Mouse (Mus musculus): ENCODE measurements at regions not wholly inside any gene's neighbourhood (a gene's known extent, or its start where the extent isn't known, plus 50 kb on each side); places are given as distances from the start of the nearest gene placed in this dataset.
A peak's percentile ranks its signal among the peaks of the same experiment; 100 is the strongest.

- H3K36me3 ChIP-seq, result no peaks in the 10 kb centered on the region
- no peak overlapping the region for H3K4me3 ChIP-seq
- no peaks in the 10 kb centered on the region for H3K4me1 ChIP-seq
- no peaks in the 10 kb centered on the region for H3K9me3 ChIP-seq
- no peaks in the 10 kb centered on the region for H3K27me3 ChIP-seq
- no peak overlapping the region for H3K4me2 ChIP-seq
- 67% methylated on average over 2 of the region's 2 CpGs for WGBS
- H3K27ac ChIP-seq, result no peak overlapping the region
- H3K9ac ChIP-seq, result no peak overlapping the region
- no peak for ATAC-seq (ENCODE audit: insufficient number of reproducible peaks, insufficient read depth, low FRiP score, low TSS enrichment, low read depth)
Observed at GRCm38 (mm10) chr11:41533009-41533408, 467.6 kb downstream of the Gabrg2 start.

GRCm38 (mm10) chr11:41531971-41532896, 468.4 kb downstream of the Gabrg2 start:
- Histone ChIP-seq H3K9me3 (no peaks in the 10 kb centered on the region), H3K27ac (no peak overlapping the region), H3K36me3 (no peaks in the 10 kb centered on the region), H3K4me1 (no peaks in the 10 kb centered on the region), H3K9ac (no peak overlapping the region), H3K4me3 (no peak overlapping the region), H3K27me3 (no peaks in the 10 kb centered on the region), H3K4me2 (no peak overlapping the region)
- no peak for ATAC-seq (ENCODE audit: insufficient number of reproducible peaks, insufficient read depth, low FRiP score, low TSS enrichment, low read depth)
- WGBS, result 67% methylated on average over 7 of the region's 7 CpGs

GRCm38 (mm10) chr11:41524979-41525378, 475.7 kb downstream of the Gabrg2 start:
- Histone ChIP-seq H3K27me3 (no peaks in the 10 kb centered on the region), H3K4me2 (no peak overlapping the region), H3K27ac (no peak overlapping the region), H3K9ac (no peak overlapping the region), H3K36me3 (no peaks in the 10 kb centered on the region), H3K4me1 (no peaks in the 10 kb centered on the region), H3K4me3 (no peak overlapping the region), H3K9me3 (no peaks in the 10 kb centered on the region)
- 92% methylated on average over 5 of the region's 5 CpGs for WGBS
- no peak for ATAC-seq (ENCODE audit: insufficient number of reproducible peaks, insufficient read depth, low FRiP score, low TSS enrichment, low read depth)

DNA sequence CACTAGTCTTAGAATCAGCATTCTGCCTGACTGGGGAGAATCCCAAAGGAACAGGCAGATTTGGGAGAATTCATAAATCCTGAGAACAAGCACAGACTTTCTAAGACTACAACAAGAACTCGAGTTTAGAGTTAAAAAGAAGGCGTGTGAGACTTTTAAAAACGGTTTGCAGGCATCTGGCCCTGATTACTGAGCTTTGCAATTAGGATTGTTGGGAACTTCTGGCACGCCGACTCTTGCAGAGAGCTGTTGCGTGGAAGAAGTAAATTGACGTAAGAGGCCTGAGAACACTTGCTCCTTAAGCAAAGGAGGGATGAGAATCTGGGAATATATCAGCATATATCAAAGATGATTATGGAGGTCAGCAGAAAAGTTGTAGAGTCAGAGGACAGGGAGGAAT, 507.4 kb downstream of the Gabrg2 start:
- Histone ChIP-seq H3K4me2 (0 out of 2 replicates have a peak overlapping the region, but pooled peaks have one; percentile 7), H3K9ac (no peak overlapping the region), H3K36me3 (no peaks in the 10 kb centered on the region), H3K9me3 (no peaks in the 10 kb centered on the region), H3K4me1 (0 out of 2 replicates have a peak, but pooled peaks cover 3% of the 10 kb centered on the region), H3K27ac (no peak overlapping the region), H3K27me3 (no peaks in the 10 kb centered on the region), H3K4me3 (no peak overlapping the region)
- WGBS, result 26% methylated on average over 7 of the region's 7 CpGs
- no peak for ATAC-seq (ENCODE audit: insufficient number of reproducible peaks, insufficient read depth, low FRiP score, low TSS enrichment, low read depth)

DNA sequence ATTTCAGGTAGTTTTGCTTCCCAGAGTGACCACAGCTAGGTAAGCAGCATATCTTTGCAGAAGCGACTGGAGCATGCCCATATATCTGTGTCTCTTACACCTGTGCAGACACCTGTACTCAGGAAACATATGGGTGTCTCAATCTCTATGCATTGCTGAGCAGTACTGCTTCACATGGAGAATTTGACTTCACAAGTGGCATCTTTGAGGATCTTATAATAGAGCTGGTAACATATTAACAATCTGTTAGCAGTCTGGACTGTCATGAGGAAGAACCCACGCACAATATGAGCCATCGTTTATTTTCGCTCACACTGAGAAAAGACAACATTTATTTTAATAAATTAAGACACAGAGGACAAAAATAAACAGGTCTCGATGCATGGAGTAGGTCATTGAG, 508.7 kb downstream of the Gabrg2 start:
- H3K4me3 ChIP-seq, result no peak overlapping the region
- no peaks in the 10 kb centered on the region for H3K27me3 ChIP-seq
- H3K4me1 ChIP-seq, result 0 out of 2 replicates have a peak, but pooled peaks cover 3% of the 10 kb centered on the region
- 82% methylated on average over 5 of the region's 5 CpGs for WGBS
- 0 out of 2 replicates have a peak, but pooled peaks cover 6% of the 10 kb centered on the region for H3K9me3 ChIP-seq
- no peaks in the 10 kb centered on the region for H3K36me3 ChIP-seq
- no peak overlapping the region for H3K9ac ChIP-seq
- no peak for ATAC-seq (ENCODE audit: insufficient number of reproducible peaks, insufficient read depth, low FRiP score, low TSS enrichment, low read depth)
- H3K27ac ChIP-seq, result no peak overlapping the region
- no peak overlapping the region for H3K4me2 ChIP-seq

DNA sequence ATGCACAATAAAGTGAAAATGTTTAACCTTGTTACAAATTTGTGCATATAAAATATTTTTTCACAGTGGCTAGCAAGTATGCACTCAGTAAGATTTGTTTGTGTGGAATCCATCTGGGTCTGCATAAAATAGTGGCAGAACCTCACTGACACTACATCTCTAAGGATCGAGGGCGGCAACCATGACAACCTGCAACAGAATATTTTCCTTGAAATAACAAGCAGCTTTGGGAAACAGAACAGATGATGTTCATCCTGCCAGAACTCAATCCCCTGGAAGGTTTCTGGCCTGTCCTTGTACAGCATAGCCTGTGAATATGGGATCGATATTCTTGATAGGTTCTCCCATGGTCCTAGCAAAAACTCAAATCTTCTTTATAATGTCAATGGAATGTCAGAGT, 509.4 kb downstream of the Gabrg2 start:
- H3K4me2 ChIP-seq, result no peak overlapping the region
- ATAC-seq (ENCODE audit: insufficient number of reproducible peaks, insufficient read depth, low FRiP score, low TSS enrichment, low read depth), result no peak
- H3K4me1 ChIP-seq, result 0 out of 2 replicates have a peak, but pooled peaks cover 3% of the 10 kb centered on the region
- H3K36me3 ChIP-seq, result no peaks in the 10 kb centered on the region
- H3K9me3 ChIP-seq, result 0 out of 2 replicates have a peak, but pooled peaks cover 6% of the 10 kb centered on the region
- no peak overlapping the region for H3K9ac ChIP-seq
- WGBS, result 88% methylated on average over 3 of the region's 3 CpGs
- H3K27ac ChIP-seq, result no peak overlapping the region
- no peaks in the 10 kb centered on the region for H3K27me3 ChIP-seq
- H3K4me3 ChIP-seq, result no peak overlapping the region

DNA sequence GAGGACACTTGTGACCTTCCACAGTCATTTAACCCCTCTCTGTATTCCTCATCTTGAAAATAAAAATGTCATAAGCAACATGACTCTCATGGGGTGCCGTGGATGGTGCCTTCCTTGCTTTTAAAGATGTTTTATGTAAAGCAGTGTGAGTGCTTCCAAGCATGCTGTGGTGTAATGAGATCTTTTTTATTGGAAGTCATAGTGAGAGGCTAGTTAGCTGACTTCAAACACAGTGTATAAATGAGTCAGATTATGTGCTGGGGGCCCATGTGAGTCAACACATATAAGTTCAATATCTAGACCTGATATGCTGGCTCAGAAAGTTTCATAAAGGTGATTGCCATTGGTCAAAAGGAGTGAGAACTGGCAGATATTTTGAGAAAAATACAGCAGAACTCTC, 516.8 kb downstream of the Gabrg2 start:
- Histone ChIP-seq H3K9me3 (0 out of 2 replicates have a peak, but pooled peaks cover 6% of the 10 kb centered on the region), H3K4me3 (no peak overlapping the region), H3K27ac (no peak overlapping the region), H3K9ac (no peak overlapping the region), H3K4me2 (no peak overlapping the region), H3K36me3 (no peaks in the 10 kb centered on the region), H3K4me1 (no peaks in the 10 kb centered on the region), H3K27me3 (no peaks in the 10 kb centered on the region)
- 72% methylated on average over 1 of the region's 1 CpGs for WGBS
- ATAC-seq (ENCODE audit: insufficient number of reproducible peaks, insufficient read depth, low FRiP score, low TSS enrichment, low read depth), result no peak

DNA sequence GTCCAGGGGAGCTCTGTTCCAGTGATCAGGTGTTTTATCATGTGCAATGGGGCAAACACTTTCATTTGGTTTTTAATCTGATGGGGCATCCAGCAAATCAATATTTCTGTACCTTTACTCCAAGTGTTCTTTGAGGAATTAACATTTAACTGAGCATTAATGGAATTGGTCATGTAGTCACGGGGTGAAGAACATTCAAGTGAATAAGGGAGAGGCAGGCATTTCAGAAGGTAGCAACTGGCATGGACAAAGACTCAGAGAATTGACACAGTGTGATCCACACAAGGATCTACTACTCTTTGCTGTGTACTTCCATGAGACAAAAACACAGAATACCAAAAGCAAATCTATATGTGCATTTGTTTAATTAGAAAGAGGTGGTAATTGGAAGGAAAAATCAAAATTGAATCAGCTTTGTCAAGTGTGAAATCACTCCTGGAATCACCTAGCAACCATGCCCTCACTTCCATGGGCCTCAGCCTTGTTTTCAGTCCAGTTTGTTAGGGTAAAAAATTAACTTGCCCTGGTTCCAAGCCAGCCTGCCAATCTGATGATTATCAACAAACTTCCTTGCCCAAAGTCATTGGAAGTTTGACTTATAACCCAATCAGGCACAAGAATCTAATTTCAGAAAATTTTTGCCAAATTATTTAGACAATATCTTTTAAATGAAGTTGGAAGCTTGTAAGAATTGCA, 529.6 kb downstream of the Gabrg2 start:
- Histone ChIP-seq H3K4me3 (no peak overlapping the region), H3K4me1 (no peaks in the 10 kb centered on the region), H3K9ac (no peak overlapping the region), H3K27ac (no peak overlapping the region), H3K4me2 (no peak overlapping the region), H3K36me3 (no peaks in the 10 kb centered on the region), H3K27me3 (no peaks in the 10 kb centered on the region), H3K9me3 (no peaks in the 10 kb centered on the region)
- no peak for ATAC-seq (ENCODE audit: insufficient number of reproducible peaks, insufficient read depth, low FRiP score, low TSS enrichment, low read depth)
- WGBS, result 80% methylated on average over 1 of the region's 1 CpGs

DNA sequence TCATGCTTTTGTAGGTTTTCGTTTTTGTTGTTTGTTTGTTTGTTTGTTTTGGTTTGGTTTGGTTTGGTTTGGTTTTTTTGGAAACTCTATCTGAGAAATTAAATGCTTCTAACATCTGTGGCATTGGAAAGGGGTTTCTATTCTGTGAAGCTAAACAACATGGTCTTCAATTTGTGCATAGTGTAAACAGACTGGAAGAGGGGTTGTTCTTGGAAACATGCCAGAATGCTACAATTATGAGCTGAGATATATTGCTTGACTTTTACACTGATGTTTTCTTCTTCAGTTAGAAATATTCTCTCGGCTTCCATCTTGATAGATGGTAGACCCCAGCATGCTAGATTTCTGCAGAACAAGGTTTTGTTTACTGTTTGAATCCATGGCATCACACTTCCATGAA, 533.3 kb downstream of the Gabrg2 start:
- Histone ChIP-seq H3K9ac (no peak overlapping the region), H3K27ac (no peak overlapping the region), H3K27me3 (no peaks in the 10 kb centered on the region), H3K9me3 (no peaks in the 10 kb centered on the region), H3K36me3 (no peaks in the 10 kb centered on the region), H3K4me1 (no peaks in the 10 kb centered on the region), H3K4me2 (no peak overlapping the region), H3K4me3 (no peak overlapping the region)
- 77% methylated on average over 2 of the region's 2 CpGs for WGBS
- ATAC-seq (ENCODE audit: insufficient number of reproducible peaks, insufficient read depth, low FRiP score, low TSS enrichment, low read depth), result no peak

DNA sequence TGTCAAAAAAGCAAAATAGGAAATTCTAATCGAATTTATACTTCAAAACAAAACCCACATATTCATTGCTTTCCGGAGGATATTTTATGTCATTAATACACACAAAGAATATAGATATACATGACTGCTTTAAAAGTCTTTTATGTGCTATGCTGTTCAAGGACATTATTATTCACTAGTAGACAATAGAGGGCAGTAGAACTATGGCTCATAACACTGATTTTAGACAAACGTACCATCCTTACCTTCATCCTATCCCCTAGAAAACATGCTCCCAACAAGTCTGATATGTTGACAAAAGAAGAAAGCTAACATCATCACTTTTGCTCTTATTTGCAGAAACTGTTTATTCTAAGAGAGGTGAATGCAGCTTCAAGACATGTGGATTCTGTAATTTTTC, 566.8 kb downstream of the Gabrg2 start:
- WGBS, result 62% methylated on average over 3 of the region's 3 CpGs
- Histone ChIP-seq H3K9me3 (no peaks in the 10 kb centered on the region), H3K27ac (no peak overlapping the region), H3K4me3 (no peak overlapping the region), H3K4me2 (no peak overlapping the region), H3K36me3 (no peaks in the 10 kb centered on the region), H3K9ac (no peak overlapping the region), H3K27me3 (no peaks in the 10 kb centered on the region), H3K4me1 (no peaks in the 10 kb centered on the region)
- ATAC-seq (ENCODE audit: insufficient number of reproducible peaks, insufficient read depth, low FRiP score, low TSS enrichment, low read depth), result no peak

DNA sequence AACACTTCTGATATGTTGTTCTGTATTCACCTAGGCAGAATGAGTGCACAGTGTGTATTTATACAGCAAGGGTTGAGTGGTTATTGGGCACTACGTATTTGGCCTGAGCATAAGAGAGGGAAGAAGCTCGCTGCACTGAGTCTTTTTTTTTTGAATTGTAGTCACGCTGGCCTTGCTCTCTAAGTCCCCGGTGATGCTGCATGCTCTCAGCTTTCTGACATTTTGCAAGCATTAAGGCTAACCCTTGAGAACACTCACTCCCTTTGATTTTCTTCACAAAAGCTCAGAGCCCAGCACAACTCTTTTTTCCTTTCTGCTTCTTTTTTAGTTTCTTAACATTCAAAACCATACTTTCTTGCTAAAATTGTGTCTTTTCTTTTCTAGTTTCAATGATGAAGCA, 575.1 kb downstream of the Gabrg2 start:
- Histone ChIP-seq H3K9me3 (no peaks in the 10 kb centered on the region), H3K27me3 (no peaks in the 10 kb centered on the region), H3K9ac (no peak overlapping the region), H3K27ac (no peak overlapping the region), H3K36me3 (no peaks in the 10 kb centered on the region), H3K4me1 (no peaks in the 10 kb centered on the region), H3K4me2 (no peak overlapping the region), H3K4me3 (no peak overlapping the region)
- 51% methylated on average over 4 of the region's 4 CpGs for WGBS
- ATAC-seq (ENCODE audit: insufficient number of reproducible peaks, insufficient read depth, low FRiP score, low TSS enrichment, low read depth), result no peak

Data from embryonic facial prominence, embryonic 13.5 days (tissue).